Mouse (Mus musculus): ENCODE data around the gene Cfap99. TPM values are rescaled to one million over a fixed set of nuclear protein-coding genes. Genes with fewer than 3 reads are reported as not detected.
A peak's percentile ranks its signal among the peaks of the same experiment; 100 is the strongest.

Cfap99 gene
- polyA plus RNA-seq, 1 experiment from 2014 or later: not detected

DNA sequence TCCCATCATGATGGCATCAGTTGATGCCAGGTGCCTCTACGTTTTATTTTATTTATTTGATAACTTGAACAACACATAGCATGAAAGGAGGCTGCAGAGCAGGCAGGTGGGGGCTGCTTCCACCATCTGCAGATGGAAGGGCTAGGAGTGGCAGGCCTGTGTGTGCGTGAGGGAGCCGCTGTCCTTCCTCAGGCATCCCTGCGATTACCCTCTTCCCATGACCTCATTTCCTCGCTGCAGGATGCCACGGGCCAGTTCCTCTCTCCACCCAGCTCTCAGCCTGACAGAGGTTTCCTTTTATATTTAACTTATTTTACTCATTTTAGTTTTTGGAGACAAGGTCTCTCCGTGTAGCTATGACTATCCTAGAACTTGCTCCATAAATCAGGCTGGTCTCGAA lies 34.1 kb upstream of the Cfap99 start:
- no peak overlapping the region for H3K4me3 ChIP-seq (ENCODE audit: low read depth, low read length)
- H3K4me2 ChIP-seq (ENCODE audit: low read depth, low read length): no peak overlapping the region
- no peaks in the 10 kb centered on the region for H3K4me1 ChIP-seq (ENCODE audit: control insufficient read depth, low read depth, low read length)
- H3K9ac ChIP-seq (ENCODE audit: low read depth, low read length): no peak overlapping the region
- no peaks in the 10 kb centered on the region for H3K9me3 ChIP-seq (replicated peaks; ENCODE audit: control insufficient read depth, low read length)
- H3K27ac ChIP-seq (ENCODE audit: low read length): no peak overlapping the region
- H3K36me3 ChIP-seq (ENCODE audit: control insufficient read depth, insufficient read depth): no peaks in the 10 kb centered on the region
- 37% methylated on average over 8 of the region's 8 CpGs for WGBS (ENCODE audit: insufficient replicate concordance)
- ATAC-seq (ENCODE audit: low read depth): no peak
- no peaks in the 10 kb centered on the region for H3K27me3 ChIP-seq (ENCODE audit: control insufficient read depth, insufficient read depth, low read depth, low read length)

- no peak overlapping the region for H3K4me3 ChIP-seq (ENCODE audit: low read depth, low read length)
- no peaks in the 10 kb centered on the region for H3K9me3 ChIP-seq (replicated peaks; ENCODE audit: control insufficient read depth, low read length)
- H3K4me1 ChIP-seq (ENCODE audit: control insufficient read depth, low read depth, low read length): no peaks in the 10 kb centered on the region
- WGBS (ENCODE audit: insufficient replicate concordance): 63% methylated on average over 3 of the region's 3 CpGs
- H3K27ac ChIP-seq (ENCODE audit: low read length): no peak overlapping the region
- no peak overlapping the region for H3K9ac ChIP-seq (ENCODE audit: low read depth, low read length)
- H3K4me2 ChIP-seq (ENCODE audit: low read depth, low read length): no peak overlapping the region
- no peaks in the 10 kb centered on the region for H3K27me3 ChIP-seq (ENCODE audit: control insufficient read depth, insufficient read depth, low read depth, low read length)
- no peaks in the 10 kb centered on the region for H3K36me3 ChIP-seq (ENCODE audit: control insufficient read depth, insufficient read depth)
- no peak for ATAC-seq (ENCODE audit: low read depth)
Measured at GRCm38 (mm10) chr5:34255189-34255588, 33.2 kb upstream of the Cfap99 start.

GRCm38 (mm10) chr5:34259172-34259816 lies 29.1 kb upstream of the Cfap99 start:
- H3K9ac ChIP-seq (ENCODE audit: low read depth, low read length): no peak overlapping the region
- H3K9me3 ChIP-seq (replicated peaks; ENCODE audit: control insufficient read depth, low read length): no peaks in the 10 kb centered on the region
- H3K4me2 ChIP-seq (ENCODE audit: low read depth, low read length): no peak overlapping the region
- H3K27ac ChIP-seq (ENCODE audit: low read length): no peak overlapping the region
- no peak overlapping the region for H3K4me3 ChIP-seq (ENCODE audit: low read depth, low read length)
- no peak for ATAC-seq (ENCODE audit: low read depth)
- H3K27me3 ChIP-seq (ENCODE audit: control insufficient read depth, insufficient read depth, low read depth, low read length): no peaks in the 10 kb centered on the region
- 62% methylated on average over 3 of the region's 3 CpGs for WGBS (ENCODE audit: insufficient replicate concordance)
- no peaks in the 10 kb centered on the region for H3K4me1 ChIP-seq (ENCODE audit: control insufficient read depth, low read depth, low read length)
- no peaks in the 10 kb centered on the region for H3K36me3 ChIP-seq (ENCODE audit: control insufficient read depth, insufficient read depth)

DNA sequence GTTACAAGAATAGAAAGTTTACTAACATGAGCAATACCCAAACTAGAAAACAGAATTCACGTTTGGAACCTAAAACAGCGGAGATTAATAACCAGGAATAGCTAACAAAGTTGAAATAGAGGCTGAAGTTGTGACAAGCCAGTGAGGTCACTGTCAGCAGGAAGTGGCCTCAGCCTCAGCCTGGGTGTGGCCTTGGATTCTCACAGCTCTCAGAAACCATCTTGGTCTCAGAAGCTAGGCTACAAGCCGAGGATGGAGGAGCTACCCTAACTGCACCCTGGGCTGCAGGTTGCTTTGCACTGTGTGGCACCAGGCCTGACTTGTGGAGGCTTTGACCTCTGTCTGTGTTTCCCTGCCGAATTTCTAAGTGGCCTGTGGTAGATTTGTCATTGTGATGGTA lies 22.3 kb upstream of the Cfap99 start:
- ATAC-seq (ENCODE audit: low read depth): no peak

GRCm38 (mm10) chr5:34269197-34269920 lies 19.0 kb upstream of the Cfap99 start:
- Histone ChIP-seq H3K27me3 (ENCODE audit: control insufficient read depth, insufficient read depth, low read depth, low read length) (no peaks in the 10 kb centered on the region), H3K36me3 (ENCODE audit: control insufficient read depth, insufficient read depth) (no peaks in the 10 kb centered on the region), H3K9ac (ENCODE audit: low read depth, low read length) (no peak overlapping the region), H3K9me3 (replicated peaks; ENCODE audit: control insufficient read depth, low read length) (no peaks in the 10 kb centered on the region), H3K27ac (ENCODE audit: low read length) (no peak overlapping the region), H3K4me1 (ENCODE audit: control insufficient read depth, low read depth, low read length) (no peaks in the 10 kb centered on the region), H3K4me2 (ENCODE audit: low read depth, low read length) (no peak overlapping the region), H3K4me3 (ENCODE audit: low read depth, low read length) (no peak overlapping the region)
- no peak for ATAC-seq (ENCODE audit: low read depth)
- 59% methylated on average over 16 of the region's 16 CpGs for WGBS (ENCODE audit: insufficient replicate concordance)

More for the DNA sequence above, 22.3 kb upstream of the Cfap99 start:
- H3K4me2 ChIP-seq (ENCODE audit: low read depth, low read length): no peak overlapping the region
- no peaks in the 10 kb centered on the region for H3K9me3 ChIP-seq (replicated peaks; ENCODE audit: control insufficient read depth, low read length)
- H3K27ac ChIP-seq (ENCODE audit: low read length): no peak overlapping the region
- H3K9ac ChIP-seq (ENCODE audit: low read depth, low read length): no peak overlapping the region
- H3K4me3 ChIP-seq (ENCODE audit: low read depth, low read length): no peak overlapping the region
- H3K4me1 ChIP-seq (ENCODE audit: control insufficient read depth, low read depth, low read length): no peaks in the 10 kb centered on the region
- WGBS (ENCODE audit: insufficient replicate concordance): 40% methylated on average over 4 of the region's 4 CpGs
- H3K27me3 ChIP-seq (ENCODE audit: control insufficient read depth, insufficient read depth, low read depth, low read length): no peaks in the 10 kb centered on the region
- H3K36me3 ChIP-seq (ENCODE audit: control insufficient read depth, insufficient read depth): no peaks in the 10 kb centered on the region

DNA sequence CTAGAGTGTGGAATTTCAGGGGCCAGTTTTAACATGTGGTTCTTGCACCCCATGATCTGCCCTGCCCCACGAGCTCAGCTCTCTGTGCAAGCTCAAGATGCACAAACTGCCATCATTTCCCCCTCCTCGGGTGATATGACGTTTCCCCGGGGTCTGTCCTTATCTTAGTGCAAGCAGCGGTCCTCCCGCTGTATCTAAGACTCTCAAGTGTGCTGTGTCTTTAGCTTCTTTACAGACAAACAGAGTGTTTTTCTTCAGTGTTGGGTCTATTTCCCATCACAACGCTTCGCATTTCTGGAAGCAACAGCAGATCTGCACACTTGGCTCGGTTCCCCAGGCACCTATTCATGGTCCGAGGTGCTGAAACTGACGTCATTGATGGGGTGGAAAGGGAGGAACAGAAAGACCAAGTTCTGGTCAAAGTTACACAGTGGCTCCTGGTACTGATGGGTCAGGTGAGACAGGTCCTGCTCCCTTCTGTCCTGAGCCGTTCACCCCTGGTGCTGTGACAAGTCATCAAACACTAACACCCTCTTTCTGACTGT lies 18.4 kb upstream of the Cfap99 start:
- Histone ChIP-seq H3K27ac (ENCODE audit: low read length) (no peak overlapping the region), H3K9ac (ENCODE audit: low read depth, low read length) (no peak overlapping the region), H3K4me1 (ENCODE audit: control insufficient read depth, low read depth, low read length) (no peaks in the 10 kb centered on the region), H3K36me3 (ENCODE audit: control insufficient read depth, insufficient read depth) (no peaks in the 10 kb centered on the region), H3K4me3 (ENCODE audit: low read depth, low read length) (no peak overlapping the region), H3K4me2 (ENCODE audit: low read depth, low read length) (no peak overlapping the region), H3K27me3 (ENCODE audit: control insufficient read depth, insufficient read depth, low read depth, low read length) (no peaks in the 10 kb centered on the region), H3K9me3 (replicated peaks; ENCODE audit: control insufficient read depth, low read length) (no peaks in the 10 kb centered on the region)
- ATAC-seq (ENCODE audit: low read depth): 0 out of 2 replicates have a peak, but pooled peaks have one; percentile 24
- 23% methylated on average over 12 of the region's 12 CpGs for WGBS (ENCODE audit: insufficient replicate concordance)

- no peak overlapping the region for H3K4me2 ChIP-seq (ENCODE audit: low read depth, low read length)
- H3K4me3 ChIP-seq (ENCODE audit: low read depth, low read length): no peak overlapping the region
- no peaks in the 10 kb centered on the region for H3K27me3 ChIP-seq (ENCODE audit: control insufficient read depth, insufficient read depth, low read depth, low read length)
- ATAC-seq (ENCODE audit: low read depth): no peak
- no peaks in the 10 kb centered on the region for H3K4me1 ChIP-seq (ENCODE audit: control insufficient read depth, low read depth, low read length)
- no peaks in the 10 kb centered on the region for H3K36me3 ChIP-seq (ENCODE audit: control insufficient read depth, insufficient read depth)
- no peak overlapping the region for H3K9ac ChIP-seq (ENCODE audit: low read depth, low read length)
- 25% methylated on average over 4 of the region's 4 CpGs for WGBS (ENCODE audit: insufficient replicate concordance)
- H3K27ac ChIP-seq (ENCODE audit: low read length): no peak overlapping the region
- no peaks in the 10 kb centered on the region for H3K9me3 ChIP-seq (replicated peaks; ENCODE audit: control insufficient read depth, low read length)
Measured at GRCm38 (mm10) chr5:34271743-34272142, 16.7 kb upstream of the Cfap99 start.

DNA sequence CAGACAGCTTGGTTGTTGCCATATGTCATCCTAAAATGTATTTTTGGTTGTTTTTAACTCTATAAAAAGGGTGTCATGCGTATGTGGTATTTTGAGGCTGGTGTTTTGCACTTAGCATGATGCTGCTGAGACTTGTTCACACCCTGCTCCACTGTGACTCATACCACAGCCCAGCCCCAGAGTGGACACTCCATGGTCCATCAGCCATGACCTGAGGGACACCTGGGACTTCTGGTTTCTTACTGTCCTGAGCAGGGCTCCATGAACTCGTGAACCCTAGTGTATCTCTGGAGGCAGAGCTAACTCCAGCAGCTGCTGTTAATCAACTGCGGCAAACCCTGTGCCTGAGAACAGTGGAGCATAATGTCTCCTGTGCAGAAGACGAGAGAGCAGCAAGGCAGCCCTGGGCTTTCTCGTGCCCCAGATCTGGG lies 15.1 kb upstream of the Cfap99 start:
- H3K4me1 ChIP-seq (ENCODE audit: control insufficient read depth, low read depth, low read length): no peaks in the 10 kb centered on the region
- no peak for ATAC-seq (ENCODE audit: low read depth)
- no peaks in the 10 kb centered on the region for H3K9me3 ChIP-seq (replicated peaks; ENCODE audit: control insufficient read depth, low read length)
- no peak overlapping the region for H3K4me3 ChIP-seq (ENCODE audit: low read depth, low read length)
- H3K27me3 ChIP-seq (ENCODE audit: control insufficient read depth, insufficient read depth, low read depth, low read length): no peaks in the 10 kb centered on the region
- H3K27ac ChIP-seq (ENCODE audit: low read length): no peak overlapping the region
- no peak overlapping the region for H3K9ac ChIP-seq (ENCODE audit: low read depth, low read length)
- WGBS (ENCODE audit: insufficient replicate concordance): 62% methylated on average over 5 of the region's 5 CpGs
- H3K4me2 ChIP-seq (ENCODE audit: low read depth, low read length): no peak overlapping the region
- no peaks in the 10 kb centered on the region for H3K36me3 ChIP-seq (ENCODE audit: control insufficient read depth, insufficient read depth)

GRCm38 (mm10) chr5:34274268-34274667 lies 14.1 kb upstream of the Cfap99 start:
- Histone ChIP-seq H3K9ac (ENCODE audit: low read depth, low read length) (no peak overlapping the region), H3K4me1 (ENCODE audit: control insufficient read depth, low read depth, low read length) (no peaks in the 10 kb centered on the region), H3K4me3 (ENCODE audit: low read depth, low read length) (no peak overlapping the region), H3K9me3 (replicated peaks; ENCODE audit: control insufficient read depth, low read length) (no peaks in the 10 kb centered on the region), H3K36me3 (ENCODE audit: control insufficient read depth, insufficient read depth) (no peaks in the 10 kb centered on the region), H3K27ac (ENCODE audit: low read length) (no peak overlapping the region), H3K27me3 (ENCODE audit: control insufficient read depth, insufficient read depth, low read depth, low read length) (no peaks in the 10 kb centered on the region), H3K4me2 (ENCODE audit: low read depth, low read length) (no peak overlapping the region)
- no peak for ATAC-seq (ENCODE audit: low read depth)
- WGBS (ENCODE audit: insufficient replicate concordance): 80% methylated on average over 3 of the region's 3 CpGs

All from liver, embryonic 16.5 days (tissue).